Mouse (Mus musculus) cerebellum, postnatal 4 days (tissue): ENCODE data around the gene Robo2.
A peak's percentile ranks its signal among the peaks of the same experiment; 100 is the strongest.

Experiments
- DNase-seq, 2 experiments: peaks; one replicate each; pipeline ENCODE4 v3.0.0; 2022; ENCODE audit warnings: low spot score in 2 of 2, mixed read lengths in 1 of 2

Robo2 gene

GRCm38 (mm10) chr16:74338969-74339630, 72.5 kb downstream of the Robo2 start:
- DNase-seq, result no peak

- no peak for DNase-seq
Observed at GRCm38 (mm10) chr16:74321666-74322371, 89.8 kb downstream of the Robo2 start.

- DNase-seq, result peak in 1 of 2 experiments; percentile 10
Observed at GRCm38 (mm10) chr16:74316150-74316549, 95.5 kb downstream of the Robo2 start.

- DNase-seq, result peak in 1 of 2 experiments; percentile 55
Observed at GRCm38 (mm10) chr16:74313222-74313621, 98.4 kb downstream of the Robo2 start.

GRCm38 (mm10) chr16:74307543-74307887, 104.1 kb downstream of the Robo2 start:
- DNase-seq, result no peak

GRCm38 (mm10) chr16:74306876-74307542, 104.6 kb downstream of the Robo2 start:
- DNase-seq, result no peak

GRCm38 (mm10) chr16:74287878-74288277, 123.7 kb downstream of the Robo2 start:
- no peak for DNase-seq

- DNase-seq, result no peak
Observed at GRCm38 (mm10) chr16:74282549-74282948, 129.1 kb downstream of the Robo2 start.

GRCm38 (mm10) chr16:74276855-74277573, 134.6 kb downstream of the Robo2 start:
- DNase-seq, result no peak

- no peak for DNase-seq
Observed at GRCm38 (mm10) chr16:74274596-74274995, 137.0 kb downstream of the Robo2 start.

GRCm38 (mm10) chr16:74272993-74273392, 138.6 kb downstream of the Robo2 start:
- no peak for DNase-seq

GRCm38 (mm10) chr16:74258241-74258640, 153.4 kb downstream of the Robo2 start:
- DNase-seq, result no peak

GRCm38 (mm10) chr16:74244452-74244851, 167.2 kb downstream of the Robo2 start:
- no peak for DNase-seq

- DNase-seq, result no peak
Observed at GRCm38 (mm10) chr16:74241534-74241933, 170.1 kb downstream of the Robo2 start.

- no peak for DNase-seq
Observed at GRCm38 (mm10) chr16:74237411-74237930, 174.2 kb downstream of the Robo2 start.

GRCm38 (mm10) chr16:74234393-74235059, 177.1 kb downstream of the Robo2 start:
- DNase-seq, result no peak

GRCm38 (mm10) chr16:74233596-74233995, 178.0 kb downstream of the Robo2 start:
- DNase-seq, result no peak

GRCm38 (mm10) chr16:74227285-74227684, 184.3 kb downstream of the Robo2 start:
- no peak for DNase-seq

GRCm38 (mm10) chr16:74225423-74226272, 186.0 kb downstream of the Robo2 start:
- no peak for DNase-seq

GRCm38 (mm10) chr16:74222501-74222900, 189.1 kb downstream of the Robo2 start:
- no peak for DNase-seq
